Mouse (Mus musculus): ENCODE results near the gene Ppfibp1.

Ppfibp1 gene

DNA sequence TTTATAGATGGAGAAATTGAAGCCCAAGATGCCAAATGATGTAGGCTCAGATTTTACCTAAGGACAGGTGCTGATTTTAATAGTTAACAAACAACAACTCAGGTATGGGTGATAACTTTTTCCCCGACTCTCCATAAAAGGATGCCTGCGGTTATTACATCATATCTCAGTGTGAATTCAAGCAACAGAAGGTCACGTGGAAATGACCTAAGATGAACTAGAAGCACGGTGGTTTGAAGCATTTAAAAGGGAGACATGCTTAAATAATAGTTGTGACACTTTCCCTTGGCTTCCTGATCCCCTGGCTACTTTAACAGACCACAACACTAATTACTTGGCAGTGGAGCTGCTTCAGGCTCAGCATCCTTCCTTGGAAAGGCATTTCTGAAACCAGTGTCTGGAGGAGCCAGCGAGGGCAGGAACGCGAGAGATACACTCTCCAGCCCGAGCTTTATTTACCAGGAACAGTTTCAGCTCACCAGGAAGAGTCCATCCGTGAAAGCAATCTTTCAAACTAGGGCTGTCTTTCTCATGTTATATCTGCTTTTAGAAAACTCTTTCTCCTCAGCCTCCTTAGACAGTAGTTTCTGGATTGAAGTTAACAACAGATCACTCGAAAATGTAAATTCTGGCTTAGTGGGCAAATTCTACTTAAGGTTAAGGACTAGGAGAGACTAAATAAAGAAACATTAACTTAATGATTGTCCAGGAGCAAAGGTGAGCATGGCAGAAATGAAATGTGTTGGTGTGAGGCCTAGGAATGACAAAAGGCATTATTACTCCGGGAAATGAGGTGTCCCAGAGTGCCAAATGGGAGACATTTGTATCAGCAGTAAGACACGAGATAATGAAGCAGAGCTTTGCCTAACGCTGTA is 6.2 kb upstream of the Ppfibp1 start:
- no peak for DNase-seq (ENCODE audit: low spot score)

DNA sequence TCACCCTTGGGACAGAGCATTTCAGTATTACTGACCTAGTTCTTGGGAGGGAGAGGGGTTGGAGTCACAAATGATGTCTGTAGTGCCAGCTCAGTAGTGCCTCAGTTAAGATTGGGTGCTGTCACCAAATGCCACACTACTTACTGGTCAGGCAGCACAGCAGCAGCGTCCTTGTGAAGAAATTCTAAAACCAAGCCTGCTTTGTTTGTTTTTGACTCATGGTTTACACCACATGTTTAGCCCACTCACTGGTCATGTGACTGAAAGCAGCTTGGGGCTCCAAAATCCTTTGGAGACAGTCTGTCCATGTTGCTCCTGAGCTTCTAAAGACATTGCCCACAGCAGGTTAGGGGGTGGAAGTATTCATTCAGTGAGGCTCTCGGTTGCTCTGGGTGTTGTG is 4.9 kb upstream of the Ppfibp1 start:
- no peak for DNase-seq (ENCODE audit: low spot score)

DNA sequence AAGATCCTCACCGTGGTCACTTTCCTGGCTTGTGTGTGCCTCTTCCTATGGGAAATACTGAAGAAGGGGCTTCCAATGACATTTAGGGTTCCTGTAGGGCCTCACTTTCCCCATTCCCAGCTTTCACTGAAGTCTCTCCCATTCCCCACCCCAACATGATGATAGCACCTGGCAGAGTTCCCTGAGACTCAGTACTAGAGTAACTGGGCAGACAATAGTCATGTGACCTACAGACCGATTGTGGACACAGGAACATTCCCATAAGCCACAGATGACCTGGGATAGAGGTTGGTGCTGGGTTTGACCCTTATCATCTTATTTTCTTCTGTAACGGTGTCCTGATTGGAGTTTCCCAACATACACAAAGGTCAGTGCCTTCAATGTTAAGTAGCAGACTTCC is 4.1 kb upstream of the Ppfibp1 start:
- no peak for DNase-seq (ENCODE audit: low spot score)

DNA sequence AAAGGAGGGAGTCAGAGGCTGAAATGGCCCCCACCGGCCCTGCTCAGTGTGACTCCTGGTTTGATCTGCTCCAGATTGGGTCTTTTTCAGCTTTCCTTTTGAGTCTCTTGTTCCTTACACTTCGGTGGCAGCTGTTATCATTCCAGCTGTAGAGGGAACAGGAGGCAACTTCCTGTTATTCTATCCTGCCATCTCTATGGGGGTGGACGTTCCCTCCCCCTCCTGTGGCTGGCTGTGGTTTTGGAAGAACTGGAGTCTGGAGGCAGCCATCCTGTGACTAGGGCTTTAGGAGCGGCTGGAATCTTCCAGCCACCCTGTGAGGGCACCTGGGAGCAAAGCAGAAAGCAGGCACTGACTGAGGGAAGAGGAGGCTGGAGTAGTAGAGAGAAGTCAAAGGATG is 3.4 kb upstream of the Ppfibp1 start:
- no peak for DNase-seq (ENCODE audit: low spot score)

DNA sequence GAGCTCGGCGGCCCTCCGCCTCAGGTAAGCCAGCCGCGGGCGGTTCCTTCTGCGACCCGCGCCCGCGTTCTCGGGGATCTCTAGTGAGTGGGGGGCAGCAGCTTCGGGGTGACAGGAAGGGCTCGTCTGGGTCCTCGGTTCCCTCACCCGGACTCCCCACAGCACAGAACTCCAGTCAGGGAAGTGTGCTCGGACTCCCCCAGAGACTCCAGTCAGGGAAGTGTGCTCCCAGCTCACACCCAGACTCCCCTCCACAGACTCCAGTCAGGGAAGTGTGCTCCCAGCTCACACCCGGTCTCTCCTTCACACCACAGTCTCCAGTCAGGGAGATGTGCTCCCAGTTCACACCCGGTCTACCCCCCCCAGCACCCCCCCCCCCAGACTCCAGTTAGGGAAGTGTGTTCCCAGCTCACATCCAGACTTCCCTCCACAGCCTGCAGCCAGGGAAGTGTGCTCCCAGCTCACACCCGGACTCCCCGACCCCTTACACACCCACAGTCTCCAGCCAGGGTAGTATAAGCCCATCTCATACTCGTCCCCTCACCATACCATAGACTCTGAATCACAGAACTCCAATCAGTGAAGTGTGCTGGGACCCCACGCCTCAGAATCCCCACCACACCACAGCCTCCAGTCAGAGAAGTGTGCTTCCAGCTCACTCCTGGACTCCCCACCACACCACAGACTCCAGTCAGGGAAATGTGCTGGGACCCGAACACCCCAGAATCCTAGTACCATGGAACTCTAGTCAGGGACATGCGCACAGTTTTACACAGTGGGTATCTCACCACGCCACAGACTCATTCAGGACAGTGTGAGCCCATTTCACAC is 588 bp downstream of the Ppfibp1 start:
- DNase-seq (ENCODE audit: low spot score), result no peak

DNA sequence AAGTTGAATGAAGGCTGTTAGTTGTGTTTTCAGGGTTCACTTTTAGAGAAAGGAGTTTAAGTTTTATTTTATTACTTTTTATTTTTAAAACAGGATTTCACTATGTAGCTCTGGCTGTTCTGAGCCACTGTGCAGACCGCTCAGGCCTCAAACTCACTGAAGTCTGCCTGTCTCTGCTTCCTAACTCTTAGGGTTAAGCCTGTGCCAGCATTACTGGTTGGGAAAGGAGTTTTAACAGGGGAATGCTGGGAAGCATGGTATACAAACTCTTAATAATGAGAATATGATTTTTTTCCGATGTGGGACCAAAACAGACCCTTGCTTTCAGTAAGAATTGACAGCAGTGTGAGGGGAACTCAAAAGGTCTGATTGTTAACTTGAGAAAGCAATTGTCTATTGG is 1.9 kb downstream of the Ppfibp1 start:
- no peak for DNase-seq (ENCODE audit: low spot score)

DNA sequence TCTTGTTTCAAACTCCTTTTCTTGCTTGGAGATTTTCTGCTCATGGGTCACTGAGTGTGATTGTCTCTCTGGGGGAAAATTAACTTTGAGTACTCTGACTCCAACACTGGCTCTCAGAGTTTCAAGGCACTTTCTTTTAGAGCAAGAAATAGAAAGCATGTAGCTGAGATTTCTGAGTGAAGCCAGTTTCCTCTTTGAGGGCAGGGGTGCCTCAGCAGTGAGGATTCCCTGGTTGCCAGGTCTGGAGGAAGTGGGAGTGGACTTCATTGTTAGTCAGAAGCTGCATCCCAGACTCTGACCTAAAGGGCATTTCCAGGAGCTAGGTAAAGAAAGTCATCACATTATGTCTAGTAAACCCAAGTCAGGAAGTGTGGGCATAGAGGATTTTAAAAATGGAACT is 2.3 kb downstream of the Ppfibp1 start:
- no peak for DNase-seq (ENCODE audit: low spot score)

DNA sequence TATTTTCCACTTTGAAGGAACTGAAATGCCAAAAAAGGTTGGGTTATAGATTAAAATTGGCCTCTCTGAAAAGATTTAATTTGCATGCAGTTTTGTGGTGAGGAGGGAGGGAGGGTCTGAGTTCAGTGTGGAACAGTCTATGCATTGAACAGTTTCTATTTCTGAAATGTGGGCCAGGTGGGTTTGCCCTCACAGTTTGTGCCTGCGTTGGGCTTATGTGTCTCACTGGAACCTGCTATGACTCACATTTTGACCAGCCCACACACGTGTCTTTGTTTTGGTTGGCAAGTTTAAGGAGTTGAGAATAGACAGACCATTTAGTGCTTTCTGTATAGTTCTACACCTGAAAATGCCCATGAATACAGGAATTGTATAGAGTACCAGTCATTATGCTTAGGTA is 5.6 kb downstream of the Ppfibp1 start:
- no peak for DNase-seq (ENCODE audit: low spot score)

DNA sequence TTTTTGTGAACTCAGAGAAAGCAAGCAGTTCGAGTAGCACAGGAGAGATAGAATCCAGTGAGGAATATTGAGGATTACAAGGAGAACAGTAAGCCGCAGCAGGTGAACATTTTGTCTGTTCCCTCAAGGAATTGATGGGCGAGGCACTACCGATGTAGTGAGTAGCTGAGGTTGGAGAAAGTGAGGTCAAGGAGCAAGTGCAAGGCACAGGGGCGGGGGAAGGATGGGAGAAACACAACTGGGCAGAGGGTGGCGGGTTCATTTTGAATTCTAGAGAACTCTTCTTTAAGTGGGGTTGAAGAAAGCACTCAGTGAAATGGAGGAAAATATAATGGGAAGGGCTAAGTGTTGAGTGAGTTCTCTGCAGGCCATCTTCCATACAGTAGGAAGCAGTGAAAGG is 10.4 kb downstream of the Ppfibp1 start:
- no peak for DNase-seq (ENCODE audit: low spot score)

DNA sequence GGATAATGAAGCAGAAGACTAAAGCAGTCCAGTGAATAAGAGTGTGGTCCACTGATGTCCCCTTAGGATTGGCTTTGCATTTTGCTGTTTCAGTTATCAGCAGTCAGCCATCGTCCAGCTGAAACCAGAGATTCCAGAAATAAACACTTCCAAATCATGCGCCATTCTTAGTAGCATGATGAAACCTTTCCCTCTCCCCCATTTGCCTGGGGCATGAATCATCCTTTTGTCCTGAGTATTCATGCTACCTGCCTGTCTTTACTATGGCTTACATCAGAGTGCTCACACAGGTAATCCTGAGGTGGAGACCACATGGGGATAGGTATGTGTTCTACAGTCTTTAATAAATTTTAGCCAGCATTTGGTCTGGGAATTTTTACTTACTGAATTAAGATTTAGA is 11.4 kb downstream of the Ppfibp1 start:
- DNase-seq (ENCODE audit: low spot score), result no peak

DNA sequence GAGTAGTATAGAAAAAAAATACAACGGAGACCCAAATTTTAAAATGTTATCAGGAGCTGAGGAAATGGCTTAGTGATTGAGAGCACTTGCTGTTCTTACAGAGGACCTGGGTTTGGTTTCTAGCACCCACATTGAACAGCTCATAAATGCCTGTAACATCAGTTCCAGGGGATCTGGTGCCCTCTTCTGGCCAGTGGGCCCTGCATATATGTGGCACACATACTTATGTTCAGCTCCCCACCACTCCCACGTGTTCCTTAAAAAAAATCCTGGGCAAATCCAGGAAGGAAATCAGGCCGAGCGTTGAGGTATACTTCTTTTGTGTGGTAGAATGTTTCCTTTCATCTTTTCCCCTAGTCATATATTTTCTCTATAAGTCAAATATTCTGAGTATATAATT is 13.6 kb downstream of the Ppfibp1 start:
- no peak for DNase-seq (ENCODE audit: low spot score)

DNA sequence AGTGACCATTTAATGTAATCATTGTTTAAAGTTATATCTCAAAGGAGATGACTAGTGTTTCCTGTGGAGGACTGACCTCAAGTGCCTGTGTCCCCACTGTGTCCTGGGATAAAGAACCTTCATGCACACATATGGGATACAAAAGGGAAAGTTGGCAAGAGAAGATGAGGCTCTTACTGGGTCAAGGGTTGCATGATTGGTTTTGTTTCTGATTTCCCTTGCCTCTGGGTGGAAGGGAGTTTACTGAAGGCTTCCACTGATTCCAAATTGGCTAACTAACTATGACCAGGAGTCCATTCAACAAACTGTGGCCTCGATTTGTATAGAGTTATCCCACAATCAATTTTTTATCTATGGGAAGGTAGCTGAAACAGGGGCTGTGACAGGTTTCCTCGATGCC is 15.3 kb downstream of the Ppfibp1 start:
- DNase-seq (ENCODE audit: low spot score), result no peak

DNA sequence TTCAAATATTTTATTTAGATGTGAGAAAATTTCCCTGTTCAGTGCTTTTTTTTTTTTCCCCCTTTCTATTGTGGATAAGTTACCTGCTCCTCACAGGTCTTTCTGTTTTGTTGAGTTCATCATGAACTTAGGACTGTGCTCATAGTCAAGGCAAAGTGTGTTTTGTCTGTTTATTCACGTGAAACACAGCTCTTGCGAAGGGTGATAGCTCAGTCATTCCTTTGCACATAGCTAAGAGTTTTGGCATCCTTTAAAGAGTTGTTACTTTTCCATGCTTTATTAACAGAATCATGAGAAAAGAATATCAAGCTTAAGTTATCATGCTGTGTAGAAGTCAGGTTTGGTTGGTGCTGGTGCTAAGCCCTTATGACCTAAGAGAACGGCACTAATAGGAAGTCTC is 16.4 kb downstream of the Ppfibp1 start:
- no peak for DNase-seq (ENCODE audit: low spot score)

DNA sequence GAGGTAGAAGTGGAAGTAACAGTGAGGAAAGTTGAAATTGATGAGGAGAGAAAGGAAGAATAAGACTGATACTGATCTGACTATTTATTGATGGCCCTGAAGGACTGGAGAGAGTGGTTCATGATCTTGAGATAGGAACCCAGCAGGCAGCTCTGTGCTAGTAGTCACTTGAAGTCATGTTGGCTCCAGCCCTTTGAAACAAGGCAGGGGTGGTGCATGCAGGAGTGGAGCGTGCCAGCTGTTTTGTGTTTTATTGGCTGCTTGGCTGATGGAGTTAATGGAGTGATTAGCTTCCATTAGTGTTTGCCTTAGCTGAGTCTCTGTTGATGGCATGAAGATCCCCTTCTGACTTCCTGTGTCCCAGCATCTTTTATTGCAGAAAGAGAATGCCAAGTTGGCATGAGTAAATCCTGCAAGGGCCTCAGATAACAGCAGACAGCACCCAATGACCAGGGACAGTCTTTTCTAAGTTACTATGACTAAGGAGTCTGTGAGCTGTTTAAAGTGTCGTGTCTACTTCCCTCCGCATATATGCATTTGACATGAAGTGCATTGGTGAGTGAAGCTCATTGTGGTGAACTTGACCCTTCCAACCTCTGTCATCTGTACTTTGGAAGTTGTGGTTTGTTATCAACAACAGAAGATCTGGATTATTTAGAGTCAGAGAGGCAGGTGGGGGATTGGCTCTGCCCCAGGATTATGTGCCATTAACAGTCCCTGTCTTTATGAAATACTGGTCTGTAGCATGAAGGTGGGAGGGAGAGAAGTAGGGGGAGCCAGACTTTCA is 17.9 kb downstream of the Ppfibp1 start:
- DNase-seq (ENCODE audit: low spot score), result no peak

DNA sequence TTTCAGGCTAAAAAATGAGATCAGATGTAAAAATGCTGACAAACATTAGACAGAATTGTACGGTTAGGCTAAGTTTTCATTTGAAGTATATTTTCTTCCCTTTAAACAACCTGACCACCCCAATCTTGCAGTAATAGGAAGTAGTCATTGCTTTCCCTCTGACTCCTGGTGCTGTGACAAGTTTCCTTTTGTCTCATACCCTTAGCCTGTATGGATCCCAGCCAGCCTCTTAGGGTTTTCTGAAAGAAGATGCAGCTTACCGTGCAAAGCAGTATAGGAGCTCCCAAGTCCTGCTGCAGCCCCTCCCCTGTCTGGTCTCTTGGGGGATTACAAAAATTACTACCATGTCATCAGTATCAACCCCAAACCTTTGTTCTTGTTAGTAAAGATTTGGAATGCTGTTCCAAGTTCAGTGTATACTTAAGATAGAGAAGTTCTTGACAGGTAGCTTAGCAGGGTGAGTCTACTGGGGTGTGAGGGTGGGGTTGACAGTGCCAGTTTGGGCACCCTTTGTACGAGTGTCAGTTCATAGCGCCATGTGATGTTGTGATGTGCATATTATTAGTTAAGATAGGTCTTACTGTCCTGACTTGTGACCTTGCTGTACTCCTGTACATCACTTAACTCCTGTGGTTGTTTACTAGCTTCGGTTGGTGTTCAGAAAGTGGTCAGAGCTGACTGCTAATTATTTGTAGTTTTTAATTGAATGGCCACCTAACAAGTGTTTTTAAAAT is 18.9 kb downstream of the Ppfibp1 start:
- DNase-seq (ENCODE audit: low spot score), result no peak

DNA sequence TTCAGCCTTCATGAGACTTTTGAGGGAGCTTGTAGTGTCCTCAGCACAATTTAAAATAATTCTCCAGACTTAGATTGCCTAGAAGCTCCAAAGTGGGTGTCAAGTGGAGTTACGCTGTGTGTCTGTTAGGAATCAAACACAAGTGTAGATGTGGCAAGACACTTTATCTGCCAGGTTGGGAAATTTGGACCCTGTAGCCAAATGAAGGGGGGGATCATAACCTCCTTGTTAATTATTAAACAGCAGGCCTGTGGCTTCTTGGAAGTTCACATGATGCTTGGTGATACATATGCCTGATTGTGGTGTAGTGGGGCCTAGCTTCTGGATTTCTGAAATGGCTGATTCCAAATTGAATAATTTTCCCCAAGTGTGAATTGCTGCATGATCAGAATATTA is 19.5 kb downstream of the Ppfibp1 start:
- DNase-seq (ENCODE audit: low spot score), result no peak

DNA sequence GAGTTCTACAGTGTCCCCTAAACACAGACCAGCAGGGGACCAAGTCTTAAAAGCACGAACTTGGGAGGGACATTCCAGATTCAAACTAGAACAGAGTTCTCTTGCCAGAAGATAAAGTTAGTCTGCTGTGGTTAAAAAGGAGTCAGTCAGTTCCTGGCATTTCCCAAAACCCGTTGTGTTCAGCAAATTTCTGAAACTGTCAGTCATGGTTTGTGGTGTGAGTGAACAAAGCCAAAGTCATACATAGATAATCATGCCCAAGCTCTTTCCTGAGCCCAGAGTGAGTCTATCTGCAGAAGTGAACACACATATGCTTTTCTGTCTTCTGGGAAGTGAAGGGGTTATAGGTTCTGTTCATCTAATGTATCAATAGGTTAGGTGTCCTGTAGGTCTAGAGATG is 20.5 kb downstream of the Ppfibp1 start:
- no peak for DNase-seq (ENCODE audit: low spot score)

DNA sequence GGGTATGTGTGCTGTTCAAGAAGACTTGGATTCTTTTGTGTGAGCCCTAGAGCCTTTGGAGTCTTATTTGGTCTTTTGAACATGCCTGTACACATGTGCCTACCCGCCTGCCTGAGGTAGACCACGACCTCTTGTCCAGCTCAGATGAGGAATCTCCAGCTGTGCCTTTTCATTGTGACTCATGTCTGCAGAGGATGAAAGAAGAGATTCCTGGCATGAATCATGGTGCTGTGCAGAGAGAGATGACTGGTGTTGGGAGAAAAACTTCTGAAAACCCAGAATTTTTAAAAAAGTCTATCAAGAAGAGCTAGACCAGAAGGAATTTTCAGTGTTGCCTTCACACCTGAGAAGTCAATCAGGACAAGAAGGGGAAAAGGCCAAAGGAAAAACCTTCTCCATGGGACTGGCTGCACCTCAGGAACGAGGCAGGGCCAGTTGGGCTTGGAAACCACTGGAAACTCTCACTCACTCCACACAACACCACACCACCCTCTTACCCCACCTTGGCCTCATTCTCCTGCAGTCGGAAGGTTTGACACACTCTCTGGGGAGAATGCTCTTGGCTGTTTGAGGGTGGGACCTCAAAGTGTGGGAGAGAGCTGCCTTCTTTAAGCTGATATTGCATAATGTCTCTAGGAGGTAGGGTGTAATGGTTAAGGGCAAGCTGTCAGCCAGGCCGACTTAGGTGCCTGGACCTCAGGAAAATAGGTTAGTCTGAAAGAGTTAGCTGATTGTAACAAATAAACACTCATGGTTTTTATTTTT is 21.6 kb downstream of the Ppfibp1 start:
- DNase-seq (ENCODE audit: low spot score), result no peak

DNA sequence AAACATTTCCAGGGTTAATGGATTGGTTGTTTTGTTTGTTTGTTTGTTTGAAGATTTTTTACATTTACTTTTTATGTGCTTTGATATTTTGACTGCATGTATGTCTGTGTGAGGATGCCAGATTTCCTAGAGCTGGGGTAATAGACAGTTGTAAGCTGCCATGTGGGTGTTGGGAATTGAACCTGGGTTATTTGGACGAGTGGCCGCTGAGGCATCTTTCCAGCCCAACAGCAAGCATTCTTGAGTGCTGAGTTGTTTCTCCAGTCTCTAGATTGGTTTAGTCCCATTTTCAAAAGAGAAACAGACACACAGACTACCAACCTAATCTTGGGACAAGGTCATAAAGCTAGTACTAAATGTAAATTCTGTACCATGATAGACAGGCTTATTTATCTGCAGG is 22.5 kb downstream of the Ppfibp1 start:
- no peak for DNase-seq (ENCODE audit: low spot score)

DNA sequence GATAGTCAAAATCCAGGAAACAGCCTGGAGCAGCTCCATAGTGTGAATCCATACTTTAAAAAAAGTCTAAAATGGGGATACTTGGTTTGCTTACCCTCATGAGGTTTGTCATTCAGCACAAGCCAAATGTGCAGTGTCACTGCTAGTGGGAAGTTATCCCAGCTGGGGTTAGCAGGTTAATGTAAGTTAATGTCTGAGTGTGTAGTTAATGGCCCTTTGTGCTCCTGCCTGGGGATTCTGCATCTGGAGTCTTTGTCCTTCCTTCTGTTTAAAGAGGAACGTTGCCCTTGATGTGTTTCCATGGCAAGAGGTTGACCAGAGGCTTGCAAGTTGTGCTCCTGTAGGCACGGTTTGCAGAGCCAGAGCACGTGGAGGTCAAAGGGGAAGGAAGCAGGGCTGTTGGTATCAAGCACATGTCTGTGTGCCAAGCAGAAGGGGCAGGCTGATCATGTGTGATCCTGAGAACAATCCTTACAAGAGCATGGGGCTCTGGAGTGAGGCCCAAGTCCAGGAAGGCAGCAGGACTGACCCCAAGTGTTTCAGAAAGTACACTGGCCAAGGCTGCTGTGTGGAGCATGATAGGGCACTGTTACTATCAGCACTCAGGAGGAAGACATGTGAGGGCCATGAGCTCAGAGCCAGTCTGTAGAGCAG is 24.7 kb downstream of the Ppfibp1 start:
- DNase-seq (ENCODE audit: low spot score), result no peak
